Mouse (Mus musculus) Muller cell, postnatal 12 days (primary cell): ENCODE measurements at regions not wholly inside any gene's neighbourhood (a gene's known extent, or its start where the extent isn't known, plus 50 kb on each side); places are given as distances from the start of the nearest gene placed in this dataset.

Experiments
- DNase-seq: peaks from one replicate; pipeline ENCODE4 v3.0.0-alpha.2; 2015; ENCODE audit errors: inconsistent ontology term

DNA sequence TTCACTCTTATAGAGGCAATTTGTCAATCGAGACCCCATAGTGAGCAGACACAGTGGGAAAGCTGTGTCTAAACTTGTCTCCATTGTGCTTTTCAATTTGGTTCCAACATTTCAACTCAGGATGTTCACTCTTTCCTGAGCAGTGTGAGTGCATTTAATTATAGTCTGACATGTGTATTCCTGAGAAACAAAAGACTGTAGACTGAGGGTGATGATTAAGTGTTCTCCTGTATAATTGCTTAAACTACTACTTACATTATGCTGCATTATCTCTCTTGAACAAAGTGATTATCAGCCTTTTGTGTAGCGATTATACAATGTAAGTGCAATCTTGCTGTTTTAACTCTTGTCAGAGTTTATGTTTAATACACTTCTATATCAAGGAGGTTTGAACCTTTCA is 87.9 kb downstream of the 1700008P02Rik start:
- no peak for DNase-seq

DNA sequence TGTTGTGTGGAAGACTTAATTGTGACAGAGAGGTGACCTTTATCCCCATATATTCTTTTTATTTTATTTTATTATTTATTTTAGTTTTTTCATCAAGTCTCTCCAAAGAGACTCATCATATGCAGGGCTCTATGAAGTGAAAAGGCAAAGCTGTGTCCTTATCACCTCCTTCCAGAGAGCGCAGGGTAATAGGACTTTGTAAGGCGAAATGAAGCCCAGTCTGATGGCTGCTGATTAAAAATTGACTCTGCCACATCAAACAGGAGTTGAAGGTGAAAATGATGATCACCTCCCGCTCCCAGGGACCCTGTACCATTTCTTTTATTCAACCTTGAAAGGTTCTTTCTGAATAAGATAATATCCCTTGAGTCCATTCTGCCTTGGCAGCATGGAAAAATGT is 94.3 kb downstream of the 1700008P02Rik start:
- no peak for DNase-seq

DNA sequence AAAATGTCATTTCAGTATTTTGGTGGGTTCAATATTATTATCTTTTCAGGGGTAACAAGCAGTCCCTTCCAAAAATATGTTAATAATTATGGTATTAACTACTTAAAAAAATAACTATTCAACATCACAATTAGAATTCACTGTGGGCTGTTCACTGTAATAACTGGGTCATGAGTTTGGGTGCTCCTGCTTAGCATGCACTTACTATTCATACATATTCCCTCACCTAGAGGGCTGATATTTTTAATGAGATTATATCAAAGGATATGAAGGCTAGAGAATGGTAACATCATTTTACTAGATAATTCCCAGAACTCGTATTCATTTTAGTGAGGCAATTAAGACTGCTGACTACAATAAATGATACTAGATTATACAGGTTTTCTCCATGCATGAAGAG is 95.1 kb downstream of the 1700008P02Rik start:
- no peak for DNase-seq

DNA sequence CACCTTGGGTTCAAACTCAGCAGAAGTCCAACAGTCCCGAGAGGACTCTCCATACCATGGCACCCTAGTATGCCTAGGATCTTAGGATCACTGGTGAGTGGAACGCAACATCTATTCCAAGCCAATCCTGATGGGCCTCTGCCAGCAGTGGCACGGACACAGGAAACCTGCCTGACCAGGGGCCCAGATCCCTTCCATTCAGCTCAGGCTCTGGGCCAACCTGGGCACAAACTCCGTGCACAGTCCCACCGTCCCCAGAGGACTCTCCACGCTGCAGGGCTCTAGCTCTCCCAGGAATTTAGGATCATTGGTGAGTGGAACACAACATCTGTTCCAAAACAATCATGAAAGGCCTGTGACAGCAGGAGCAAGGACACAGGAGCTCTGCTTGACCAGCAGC is 108.9 kb downstream of the 1700008P02Rik start:
- no peak for DNase-seq

DNA sequence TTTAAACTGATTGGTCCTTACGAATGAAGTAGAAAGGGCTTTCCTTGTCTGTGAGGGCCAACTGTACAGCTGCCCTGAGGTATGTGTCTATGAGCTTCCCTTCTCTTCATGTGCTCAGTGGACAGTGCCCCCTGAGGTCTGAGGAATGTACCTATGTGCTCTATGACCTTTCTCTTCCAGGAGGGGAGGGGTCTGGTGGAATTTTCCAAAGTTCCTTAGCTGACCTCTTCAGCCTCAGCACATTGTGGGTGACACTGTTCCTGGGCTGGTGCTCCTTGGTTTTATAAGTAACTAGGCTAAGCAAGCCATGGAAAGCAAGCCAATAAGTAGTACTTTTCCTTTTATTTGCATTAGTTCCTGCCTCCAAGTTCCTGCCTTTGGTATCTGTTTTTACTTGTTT is 116.1 kb downstream of the 1700008P02Rik start:
- no peak for DNase-seq

DNA sequence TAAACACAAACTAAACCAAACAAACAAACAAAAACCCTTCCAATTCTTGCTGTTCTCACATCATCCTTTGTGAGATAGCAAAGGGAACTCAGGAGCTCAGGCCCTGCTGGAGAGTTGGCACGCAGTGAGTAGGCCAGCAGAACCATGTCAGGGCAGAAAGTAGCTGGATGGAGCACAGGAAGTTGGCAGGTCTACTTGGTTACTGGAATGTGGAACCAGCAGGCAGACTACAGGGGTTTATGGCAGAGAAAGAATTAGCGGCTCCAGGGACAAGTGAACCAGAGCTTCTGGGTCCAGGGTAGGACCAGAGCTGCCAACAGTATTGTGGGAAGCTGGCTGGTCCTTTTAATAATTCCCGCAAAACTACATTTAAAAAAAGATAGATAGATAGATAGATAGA is 136.2 kb downstream of the 1700008P02Rik start:
- peak; percentile 28 for DNase-seq

DNA sequence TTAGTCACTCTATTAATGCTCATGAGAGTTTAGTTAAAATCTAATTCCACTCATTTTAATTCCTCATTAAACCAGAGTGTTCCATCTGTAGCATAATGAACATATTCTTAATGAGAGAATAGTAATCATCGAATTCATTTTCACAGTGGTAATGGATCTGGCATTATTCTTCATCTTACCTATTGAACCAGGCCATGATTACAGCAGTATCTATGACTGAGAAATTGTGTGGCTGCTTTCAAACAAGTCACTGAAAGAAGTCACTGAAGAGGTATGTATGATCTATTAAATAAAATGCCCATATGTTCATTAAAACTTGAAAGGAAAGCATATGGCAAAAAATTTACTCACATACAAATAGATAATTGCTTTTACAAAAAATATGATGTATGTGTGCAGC is 138.6 kb downstream of the 1700008P02Rik start:
- DNase-seq: no peak
